Mouse (Mus musculus): ENCODE results near the gene Drd2. TPM values are rescaled to one million over a fixed set of nuclear protein-coding genes. Genes with fewer than 3 reads are reported as not detected.

The Drd2 gene
- polyA plus RNA-seq, 1 experiment from 2014 or later, result not detected

DNA sequence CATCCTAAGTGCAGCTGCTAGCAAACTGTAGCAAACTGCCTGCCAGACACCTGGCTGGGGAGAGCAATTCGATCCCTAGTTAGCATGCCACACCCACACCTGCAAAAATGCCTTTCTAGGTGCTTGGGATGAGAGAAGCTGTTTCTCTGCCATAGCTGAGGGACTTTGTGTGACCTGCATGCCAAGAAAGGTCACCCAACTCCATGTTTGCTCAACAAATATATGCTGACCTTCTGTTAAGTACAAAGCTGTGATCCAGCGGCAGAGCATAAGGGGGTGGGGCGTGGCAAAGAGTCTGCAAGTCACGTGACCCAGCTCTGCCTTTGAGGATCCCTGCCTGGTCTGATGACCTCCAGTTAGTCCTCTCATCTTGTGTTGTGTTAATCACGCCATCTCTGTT, 25.3 kb downstream of the Drd2 start:
- ATAC-seq (replicated peaks; ENCODE audit: low FRiP score, low read depth) (no peak), DNase-seq (ENCODE audit: low spot score) (peak; percentile 21)
- Histone ChIP-seq H3K4me3 (replicated peaks; ENCODE audit: low read depth, low read length) (no peak overlapping the region), H3K27me3 (ENCODE audit: insufficient read depth, low read length) (no peaks in the 10 kb centered on the region), H3K36me3 (ENCODE audit: insufficient read depth, low read length) (no peaks in the 10 kb centered on the region), H3K4me2 (ENCODE audit: low read length) (no peak overlapping the region), H3K27ac (no peak overlapping the region), H3K9ac (ENCODE audit: low read depth, low read length) (no peak overlapping the region), H3K4me1 (replicated peaks; ENCODE audit: insufficient read depth, low read length) (no peaks in the 10 kb centered on the region), H3K9me3 (replicated peaks; ENCODE audit: low read length) (no peaks in the 10 kb centered on the region)
- no peak for TF ChIP-seq CTCF (IDR thresholded peaks at IDR 0.05; ENCODE audit: low read depth)
- 3% methylated on average over 5 of the region's 5 CpGs for WGBS

DNA sequence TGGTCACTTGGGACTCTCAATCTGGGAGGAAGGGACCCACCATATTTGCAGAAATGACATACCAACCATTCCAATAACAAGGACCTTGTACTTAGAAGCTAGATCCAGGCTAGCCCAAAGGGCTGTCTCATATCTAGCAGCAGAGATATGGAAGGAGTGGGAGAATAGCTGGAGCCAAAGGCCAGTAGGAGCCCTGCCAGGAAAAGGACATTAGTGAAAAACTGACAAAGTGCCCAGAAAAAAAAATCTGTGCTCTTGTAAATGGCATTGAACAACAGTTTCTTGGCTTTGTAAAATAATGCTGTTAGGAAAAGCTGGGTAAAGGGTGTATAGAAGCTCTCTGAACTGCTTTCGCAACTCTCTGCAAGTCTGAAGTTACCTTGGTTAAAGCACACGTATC, 33.5 kb downstream of the Drd2 start:
- Histone ChIP-seq H3K27me3 (ENCODE audit: insufficient read depth, low read length) (no peaks in the 10 kb centered on the region), H3K4me1 (replicated peaks; ENCODE audit: insufficient read depth, low read length) (no peaks in the 10 kb centered on the region), H3K9me3 (replicated peaks; ENCODE audit: low read length) (no peaks in the 10 kb centered on the region), H3K4me2 (ENCODE audit: low read length) (no peak overlapping the region), H3K9ac (ENCODE audit: low read depth, low read length) (no peak overlapping the region), H3K36me3 (ENCODE audit: insufficient read depth, low read length) (no peaks in the 10 kb centered on the region), H3K4me3 (replicated peaks; ENCODE audit: low read depth, low read length) (no peak overlapping the region), H3K27ac (no peak overlapping the region)
- no peak for ATAC-seq (replicated peaks; ENCODE audit: low FRiP score, low read depth)
- 81% methylated on average over 2 of the region's 2 CpGs for WGBS
- TF ChIP-seq CTCF (IDR thresholded peaks at IDR 0.05; ENCODE audit: low read depth), result no peak
- DNase-seq (ENCODE audit: low spot score), result no peak

DNA sequence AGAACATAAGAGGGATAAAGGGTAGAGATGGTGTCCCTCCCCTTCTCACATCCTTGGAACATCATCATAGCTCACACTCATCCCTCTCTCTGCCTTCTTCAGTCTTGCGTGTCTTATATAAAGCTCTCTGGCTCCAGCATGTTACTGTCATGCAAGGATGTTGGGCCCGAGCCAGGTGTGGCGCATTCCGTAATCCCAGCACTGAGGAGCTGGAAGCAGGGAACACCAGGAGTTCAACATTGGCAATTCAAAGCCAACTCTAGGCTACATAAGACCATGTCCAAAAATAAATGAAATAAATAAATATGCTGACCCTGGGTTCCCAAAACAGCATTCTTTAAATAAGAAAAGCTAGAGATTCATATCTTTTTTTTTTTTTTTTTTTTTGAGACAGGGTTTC, 39.5 kb downstream of the Drd2 start:
- no peak for ATAC-seq (replicated peaks; ENCODE audit: low FRiP score, low read depth)
- no peak for TF ChIP-seq CTCF (IDR thresholded peaks at IDR 0.05; ENCODE audit: low read depth)
- no peak overlapping the region for H3K27ac ChIP-seq
- no peaks in the 10 kb centered on the region for H3K4me1 ChIP-seq (replicated peaks; ENCODE audit: insufficient read depth, low read length)
- no peak for DNase-seq (ENCODE audit: low spot score)
- H3K9me3 ChIP-seq (replicated peaks; ENCODE audit: low read length), result no peaks in the 10 kb centered on the region
- H3K9ac ChIP-seq (ENCODE audit: low read depth, low read length), result no peak overlapping the region
- no peak overlapping the region for H3K4me2 ChIP-seq (ENCODE audit: low read length)
- H3K36me3 ChIP-seq (ENCODE audit: insufficient read depth, low read length), result no peaks in the 10 kb centered on the region
- H3K27me3 ChIP-seq (ENCODE audit: insufficient read depth, low read length), result no peaks in the 10 kb centered on the region
- 81% methylated on average over 4 of the region's 4 CpGs for WGBS
- no peak overlapping the region for H3K4me3 ChIP-seq (replicated peaks; ENCODE audit: low read depth, low read length)

DNA sequence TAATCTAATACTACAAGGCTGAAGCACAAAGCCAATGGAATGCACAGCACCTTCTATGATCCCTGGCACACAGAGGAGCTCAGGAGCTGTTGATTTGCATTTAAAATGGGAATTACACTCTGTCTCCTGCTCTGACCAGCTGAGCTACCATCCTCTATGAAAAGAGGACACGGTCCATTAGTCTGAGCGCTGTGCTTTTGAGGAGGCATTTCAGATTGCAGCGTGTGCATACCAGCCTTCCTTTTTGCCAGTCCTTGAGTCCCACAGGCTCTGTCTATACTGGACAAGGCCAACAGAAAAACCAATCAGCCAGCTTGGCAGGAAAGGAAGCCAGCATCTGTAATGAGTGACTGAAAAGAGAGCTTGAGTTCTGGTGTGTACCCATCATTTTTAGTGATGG, 43.6 kb downstream of the Drd2 start:
- TF ChIP-seq CTCF (IDR thresholded peaks at IDR 0.05; ENCODE audit: low read depth), result no peak
- Histone ChIP-seq H3K27me3 (ENCODE audit: insufficient read depth, low read length) (no peaks in the 10 kb centered on the region), H3K9me3 (replicated peaks; ENCODE audit: low read length) (no peaks in the 10 kb centered on the region), H3K36me3 (ENCODE audit: insufficient read depth, low read length) (no peaks in the 10 kb centered on the region), H3K27ac (no peak overlapping the region), H3K4me2 (ENCODE audit: low read length) (no peak overlapping the region), H3K9ac (ENCODE audit: low read depth, low read length) (no peak overlapping the region), H3K4me1 (replicated peaks; ENCODE audit: insufficient read depth, low read length) (no peaks in the 10 kb centered on the region), H3K4me3 (replicated peaks; ENCODE audit: low read depth, low read length) (no peak overlapping the region)
- 44% methylated on average over 3 of the region's 3 CpGs for WGBS
- no peak for DNase-seq (ENCODE audit: low spot score)
- ATAC-seq (replicated peaks; ENCODE audit: low FRiP score, low read depth), result no peak

DNA sequence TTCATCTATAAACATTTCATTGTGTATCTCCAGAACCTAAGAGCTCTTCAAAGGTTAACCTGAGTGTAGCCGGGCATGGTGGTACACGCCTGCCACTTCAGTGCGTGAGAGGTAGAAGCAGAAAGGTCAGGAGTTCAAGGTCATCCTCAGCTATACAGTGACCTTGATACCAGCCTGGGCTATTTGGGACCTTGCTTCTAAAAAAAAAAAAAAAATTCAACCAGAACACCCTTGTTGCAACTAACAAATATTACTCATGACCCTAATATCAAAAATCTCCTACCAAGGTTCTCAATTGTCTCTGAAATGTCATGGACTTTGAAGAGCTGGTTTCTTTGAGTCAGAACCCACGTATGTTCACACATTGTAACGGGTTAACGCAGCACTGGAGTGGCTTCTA, 44.4 kb downstream of the Drd2 start:
- TF ChIP-seq CTCF (IDR thresholded peaks at IDR 0.05; ENCODE audit: low read depth), result no peak
- Histone ChIP-seq H3K4me1 (replicated peaks; ENCODE audit: insufficient read depth, low read length) (no peaks in the 10 kb centered on the region), H3K9ac (ENCODE audit: low read depth, low read length) (no peak overlapping the region), H3K36me3 (ENCODE audit: insufficient read depth, low read length) (no peaks in the 10 kb centered on the region), H3K4me3 (replicated peaks; ENCODE audit: low read depth, low read length) (no peak overlapping the region), H3K27ac (no peak overlapping the region), H3K27me3 (ENCODE audit: insufficient read depth, low read length) (no peaks in the 10 kb centered on the region), H3K9me3 (replicated peaks; ENCODE audit: low read length) (no peaks in the 10 kb centered on the region), H3K4me2 (ENCODE audit: low read length) (no peak overlapping the region)
- ATAC-seq (replicated peaks; ENCODE audit: low FRiP score, low read depth), result no peak
- 85% methylated on average over 6 of the region's 6 CpGs for WGBS
- no peak for DNase-seq (ENCODE audit: low spot score)

DNA sequence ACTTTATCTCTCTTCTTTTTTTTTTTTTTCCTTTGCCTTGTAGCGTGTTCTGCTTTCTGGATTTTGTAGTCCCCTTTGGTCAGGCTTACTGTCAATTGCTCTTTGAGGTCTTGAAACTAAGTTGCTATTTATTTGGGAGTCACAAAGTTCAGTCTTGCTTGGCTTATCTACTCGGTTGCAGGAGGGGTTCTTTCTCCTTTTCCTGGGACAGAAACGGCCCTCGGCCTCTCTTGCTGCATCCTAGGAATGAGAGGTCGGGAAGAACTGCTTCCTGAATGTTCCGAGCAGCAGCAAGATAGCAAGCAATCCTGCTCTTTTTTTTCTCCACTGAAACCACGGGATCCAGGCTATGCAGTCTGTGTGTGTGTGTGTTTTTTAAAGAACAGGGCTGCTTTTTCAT, 44.9 kb downstream of the Drd2 start:
- Histone ChIP-seq H3K4me1 (replicated peaks; ENCODE audit: insufficient read depth, low read length) (no peaks in the 10 kb centered on the region), H3K27ac (no peak overlapping the region), H3K9ac (ENCODE audit: low read depth, low read length) (no peak overlapping the region), H3K4me2 (ENCODE audit: low read length) (no peak overlapping the region), H3K36me3 (ENCODE audit: insufficient read depth, low read length) (no peaks in the 10 kb centered on the region), H3K4me3 (replicated peaks; ENCODE audit: low read depth, low read length) (no peak overlapping the region), H3K27me3 (ENCODE audit: insufficient read depth, low read length) (no peaks in the 10 kb centered on the region), H3K9me3 (replicated peaks; ENCODE audit: low read length) (no peaks in the 10 kb centered on the region)
- no peak for ATAC-seq (replicated peaks; ENCODE audit: low FRiP score, low read depth)
- WGBS, result 29% methylated on average over 7 of the region's 7 CpGs
- DNase-seq (ENCODE audit: low spot score), result no peak
- no peak for TF ChIP-seq CTCF (IDR thresholded peaks at IDR 0.05; ENCODE audit: low read depth)

DNA sequence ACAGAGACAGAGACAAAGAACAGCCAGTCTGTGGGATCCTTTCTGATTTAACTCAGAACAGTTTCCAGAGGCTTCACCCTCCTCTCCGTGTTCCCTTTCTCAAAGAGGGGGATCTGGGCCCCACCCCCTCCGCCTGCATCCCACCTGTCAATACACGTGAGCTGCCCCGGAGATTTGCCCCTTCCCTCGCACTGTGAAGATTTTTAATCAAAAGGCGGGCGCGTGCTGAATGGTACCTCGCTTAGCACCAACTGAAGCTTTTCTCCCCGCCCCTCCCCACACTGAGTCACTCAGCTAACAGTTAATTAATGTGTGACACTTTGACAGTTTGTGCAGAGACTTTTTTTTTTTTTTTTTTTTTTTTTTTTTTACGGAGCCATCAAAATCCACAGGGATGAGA, 45.7 kb downstream of the Drd2 start:
- no peak for ATAC-seq (replicated peaks; ENCODE audit: low FRiP score, low read depth)
- Histone ChIP-seq H3K4me1 (replicated peaks; ENCODE audit: insufficient read depth, low read length) (no peaks in the 10 kb centered on the region), H3K27me3 (ENCODE audit: insufficient read depth, low read length) (no peaks in the 10 kb centered on the region), H3K9ac (ENCODE audit: low read depth, low read length) (no peak overlapping the region), H3K9me3 (replicated peaks; ENCODE audit: low read length) (no peaks in the 10 kb centered on the region), H3K27ac (no peak overlapping the region), H3K36me3 (ENCODE audit: insufficient read depth, low read length) (no peaks in the 10 kb centered on the region), H3K4me2 (ENCODE audit: low read length) (no peak overlapping the region), H3K4me3 (replicated peaks; ENCODE audit: low read depth, low read length) (no peak overlapping the region)
- TF ChIP-seq CTCF (IDR thresholded peaks at IDR 0.05; ENCODE audit: low read depth), result no peak
- no peak for DNase-seq (ENCODE audit: low spot score)
- 54% methylated on average over 11 of the region's 11 CpGs for WGBS
